Mouse (Mus musculus) stomach, embryonic 14.5 days (tissue): ENCODE results near the gene Kcnd1. TPM values are rescaled to one million over a fixed set of nuclear protein-coding genes. Genes with fewer than 3 reads are reported as not detected.
A peak's percentile ranks its signal among the peaks of the same experiment; 100 is the strongest.

Source experiments
- ATAC-seq: fragments of 200-750 bp; cut with Nextera tagmentation; 2 replicates; pipeline ENCODE4 v1.8.0; 2017; ENCODE audit warnings: low read depth, moderate TSS enrichment; ENCODE audit not compliant: insufficient number of reproducible peaks, insufficient read depth, low FRiP score
- H3K27ac ChIP-seq: fragments of 300-500 bp; sonication (generic); 2 replicates; pipeline ENCODE4 v1.5.1; 2014; ENCODE audit warnings: mild to moderate bottlenecking, low read length, moderate library complexity, mixed read lengths
- H3K27me3 ChIP-seq: fragments of 300-500 bp; sonication (generic); 2 replicates; pipeline ENCODE4 v1.6.1; 2014; ENCODE audit warnings: low read length, control low read depth, mixed read lengths; ENCODE audit not compliant: control insufficient read depth, insufficient read depth
- H3K36me3 ChIP-seq: fragments of 300-500 bp; sonication (generic); 2 replicates; pipeline ENCODE4 v1.6.1; 2014; ENCODE audit warnings: mild to moderate bottlenecking, control low read depth, low read length, moderate library complexity, mixed read lengths; ENCODE audit not compliant: control insufficient read depth, insufficient read depth
- H3K4me1 ChIP-seq: fragments of 300-500 bp; sonication (generic); 2 replicates; pipeline ENCODE4 v1.6.1; 2014; ENCODE audit warnings: low read length, control low read depth, mixed read lengths; ENCODE audit not compliant: control insufficient read depth, insufficient read depth
- H3K4me2 ChIP-seq: fragments of 300-500 bp; sonication (generic); replicated peaks from 2 replicates; pipeline ENCODE4 v1.6.1; 2014; ENCODE audit warnings: low read depth, low read length, control low read depth
- H3K4me3 ChIP-seq: fragments of 300-500 bp; sonication (generic); 2 replicates; pipeline ENCODE4 v1.5.1; 2014; ENCODE audit warnings: low read depth, low read length, control low read depth
- H3K9ac ChIP-seq: fragments of 300-500 bp; sonication (generic); replicated peaks from 2 replicates; pipeline ENCODE4 v1.6.1; 2014; ENCODE audit warnings: low read depth, mild to moderate bottlenecking, control low read depth, low read length, moderate library complexity, mixed read lengths
- H3K9me3 ChIP-seq: fragments of 300-500 bp; sonication (generic); 2 replicates; pipeline ENCODE4 v1.6.1; 2016; ENCODE audit warnings: low read depth, low read length, control low read depth; ENCODE audit not compliant: control insufficient read depth
- WGBS: fragments of 180-500 bp; shearing (Covaris S2); extraction: QIAGEN DNeasy Blood & Tissue Kit; methylation state at CpG from one replicate; pipeline ENCODE4 v1.1.7; 2014; 5-methylcytosine and 5-hydroxymethylcytosine counted together
- polyA plus RNA-seq: library from polyadenylated mRNA; unstranded; fragments of >200 nt; fragmentation: Nextera tagmentation; extraction: Ambion mirVana; gene quantifications from 2 replicates; pipeline ENCODE4 v1.2.1, GENCODE M21; 2014

The Kcnd1 gene
- polyA plus RNA-seq, 1 experiment from 2014 or later, result 2.9 TPM

DNA sequence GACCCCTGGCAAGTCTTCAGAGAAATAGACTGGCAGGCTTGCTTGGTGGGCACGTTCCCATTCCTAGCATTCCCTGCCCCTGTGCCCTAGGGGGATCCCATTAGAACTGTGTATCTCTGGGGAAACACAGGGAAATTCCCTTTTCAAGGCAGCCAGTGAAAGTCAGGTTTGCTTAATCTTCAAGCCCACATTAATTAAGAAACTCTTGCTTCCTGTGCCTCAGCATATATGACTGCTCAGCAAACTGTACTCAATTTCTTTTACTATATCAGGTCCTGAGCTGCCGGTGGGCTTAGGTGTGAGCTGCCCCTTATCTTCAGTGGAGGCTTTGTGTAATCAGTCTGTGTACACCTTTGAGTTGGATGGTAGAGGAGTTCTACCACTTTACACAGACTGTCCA lies 43.7 kb downstream of the Kcnd1 start:
- Histone ChIP-seq H3K27ac (no peak overlapping the region), H3K27me3 (no peaks in the 10 kb centered on the region), H3K9me3 (no peaks in the 10 kb centered on the region), H3K4me1 (no peaks in the 10 kb centered on the region), H3K9ac (no peak overlapping the region), H3K4me2 (no peak overlapping the region), H3K4me3 (no peak overlapping the region), H3K36me3 (peaks cover 6% of the 10 kb centered on the region)
- peak; percentile 37; the same call in 1 of the 2 replicates for ATAC-seq
- 49% methylated on average over 2 of the region's 2 CpGs for WGBS

DNA sequence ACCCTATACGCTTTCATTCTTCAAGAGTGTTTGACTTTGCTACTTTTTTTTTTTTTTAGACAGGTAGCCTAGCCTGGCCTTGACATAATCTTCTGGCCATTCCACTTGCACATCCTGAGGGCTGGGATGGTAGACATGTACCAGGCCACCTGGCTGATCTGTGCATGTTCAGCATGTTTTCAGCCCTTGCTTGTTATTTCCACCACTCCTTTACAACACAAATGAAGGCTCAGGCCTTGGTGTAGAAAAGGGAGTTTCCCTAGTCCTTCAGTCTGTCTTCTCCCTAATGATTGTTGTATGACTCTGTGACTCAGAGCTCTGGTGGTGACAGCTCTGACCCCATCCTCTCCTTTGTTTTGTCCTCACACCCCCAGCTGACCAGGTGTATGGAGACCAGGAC lies 45.1 kb downstream of the Kcnd1 start:
- H3K27ac ChIP-seq, result no peak overlapping the region
- no peaks in the 10 kb centered on the region for H3K27me3 ChIP-seq
- 91% methylated on average over 1 of the region's 1 CpGs for WGBS
- ATAC-seq, result no peak
- no peaks in the 10 kb centered on the region for H3K4me1 ChIP-seq
- no peak overlapping the region for H3K4me3 ChIP-seq
- peaks cover 6% of the 10 kb centered on the region for H3K36me3 ChIP-seq
- H3K9me3 ChIP-seq, result no peaks in the 10 kb centered on the region
- H3K9ac ChIP-seq, result no peak overlapping the region
- no peak overlapping the region for H3K4me2 ChIP-seq

- Histone ChIP-seq H3K27me3 (no peaks in the 10 kb centered on the region), H3K27ac (no peak overlapping the region), H3K9me3 (no peaks in the 10 kb centered on the region), H3K4me2 (no peak overlapping the region), H3K4me3 (no peak overlapping the region), H3K9ac (no peak overlapping the region), H3K36me3 (peaks cover 8% of the 10 kb centered on the region), H3K4me1 (no peaks in the 10 kb centered on the region)
- 52% methylated on average over 2 of the region's 2 CpGs for WGBS
- no peak for ATAC-seq
Observed at GRCm38 (mm10) chrX:7868506-7868905, 46.4 kb downstream of the Kcnd1 start.

- H3K27ac ChIP-seq, result no peak overlapping the region
- H3K4me2 ChIP-seq, result no peak overlapping the region
- no peaks in the 10 kb centered on the region for H3K9me3 ChIP-seq
- 47% methylated on average over 3 of the region's 3 CpGs for WGBS
- no peaks in the 10 kb centered on the region for H3K27me3 ChIP-seq
- ATAC-seq, result no peak
- H3K4me3 ChIP-seq, result no peak overlapping the region
- H3K9ac ChIP-seq, result no peak overlapping the region
- H3K4me1 ChIP-seq, result no peaks in the 10 kb centered on the region
- H3K36me3 ChIP-seq, result peaks cover 10% of the 10 kb centered on the region
Observed at GRCm38 (mm10) chrX:7869826-7870225, 47.7 kb downstream of the Kcnd1 start.

DNA sequence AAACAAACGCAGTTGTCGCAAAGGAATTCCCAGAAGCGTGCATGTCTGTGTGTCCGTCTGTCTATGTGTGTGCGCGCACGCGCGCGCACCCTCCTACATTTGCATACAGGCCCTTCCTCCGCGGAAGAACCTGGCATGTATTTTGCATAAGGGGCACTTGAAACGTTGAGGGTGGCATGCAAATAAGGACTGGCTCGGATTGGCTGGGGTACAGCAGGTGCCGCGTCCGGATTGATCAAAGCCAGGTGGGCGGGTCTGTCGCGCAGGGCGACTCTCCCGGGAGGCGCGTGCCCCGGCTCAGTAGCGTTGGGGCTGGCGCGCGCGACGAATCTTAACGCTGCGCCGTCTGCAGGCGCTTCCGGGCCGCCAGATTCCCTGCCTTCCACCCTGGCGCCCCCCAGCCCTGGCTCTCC lies 55.9 kb downstream of the Kcnd1 start, which contains the start of gene Pim2:
Gene Pim2, plus strand, starts transcription at position 256 of the 413 bp plus-strand sequence.
- Histone ChIP-seq H3K4me1 (no peaks in the 10 kb centered on the region), H3K4me3 (peak within 1 kb of the TSS; percentile 35), H3K4me2 (peak within 1 kb of the TSS; percentile 85), H3K9ac (no peak within 1 kb of the TSS; the same call in 1 of the 2 replicates), H3K27me3 (no peaks in the 10 kb centered on the region), H3K9me3 (no peaks in the 10 kb centered on the region), H3K36me3 (peaks cover 4% of the 10 kb centered on the region; the same call in 1 of the 2 replicates), H3K27ac (no peak within 1 kb of the TSS)
- peak; percentile 93 for ATAC-seq
- 16% methylated on average over 38 of the region's 38 CpGs for WGBS

GRCm38 (mm10) chrX:7878495-7878894 lies 56.4 kb downstream of the Kcnd1 start:
- peak; percentile 16; the same call in 1 of the 2 replicates for ATAC-seq
- Histone ChIP-seq H3K4me1 (no peaks in the 10 kb centered on the region), H3K4me2 (peak overlapping the region; percentile 85), H3K27me3 (no peaks in the 10 kb centered on the region), H3K9me3 (no peaks in the 10 kb centered on the region), H3K4me3 (peak overlapping the region; percentile 35), H3K9ac (no peak overlapping the region; the same call in 1 of the 2 replicates), H3K36me3 (peaks cover 2% of the 10 kb centered on the region; the same call in 1 of the 2 replicates), H3K27ac (no peak overlapping the region)
- WGBS, result 25% methylated on average over 21 of the region's 21 CpGs

DNA sequence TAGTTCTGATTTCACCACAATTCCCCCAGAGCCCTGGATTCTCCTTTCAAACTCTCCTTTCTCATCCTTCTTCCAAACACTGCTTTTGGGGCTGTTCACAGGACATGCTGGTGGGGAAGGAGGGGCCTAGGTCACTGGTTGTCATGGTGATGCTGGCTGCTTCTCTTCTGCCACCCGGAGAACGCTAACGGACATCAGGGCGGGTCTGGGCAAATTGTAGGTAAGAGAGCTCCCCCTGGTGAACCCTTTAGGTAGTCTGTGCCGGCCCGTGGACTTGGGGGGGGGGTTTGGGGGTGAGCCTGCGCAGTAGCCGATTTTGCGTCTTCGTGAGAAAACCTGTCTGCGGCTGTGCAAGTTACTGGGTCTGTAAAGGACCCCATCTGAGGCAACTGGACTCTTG lies 57.7 kb downstream of the Kcnd1 start:
- H3K27me3 ChIP-seq, result no peaks in the 10 kb centered on the region
- no peaks in the 10 kb centered on the region for H3K9me3 ChIP-seq
- no peak overlapping the region for H3K27ac ChIP-seq
- H3K36me3 ChIP-seq, result no peaks in the 10 kb centered on the region
- H3K4me1 ChIP-seq, result no peaks in the 10 kb centered on the region
- no peak; the same call in 1 of the 2 replicates for ATAC-seq
- H3K9ac ChIP-seq, result no peak overlapping the region
- 10% methylated on average over 11 of the region's 11 CpGs for WGBS
- no peak overlapping the region for H3K4me3 ChIP-seq
- peak overlapping the region; percentile 28; the same call in 1 of the 2 replicates for H3K4me2 ChIP-seq

- WGBS, result 22% methylated on average over 49 of the region's 49 CpGs
Observed at GRCm38 (mm10) chrX:7883841-7884567, 61.9 kb downstream of the Kcnd1 start, which contains the start of gene Slc35a2. Gene Slc35a2, plus strand, starts transcription at chrX:7884028.

More at GRCm38 (mm10) chrX:7883841-7884567, 61.9 kb downstream of the Kcnd1 start, which contains the start of gene Slc35a2:
- H3K4me1 ChIP-seq, result no peaks in the 10 kb centered on the region
- no peaks in the 10 kb centered on the region for H3K27me3 ChIP-seq
- ATAC-seq, result peak; percentile 92
- H3K36me3 ChIP-seq, result no peaks in the 10 kb centered on the region
- H3K4me3 ChIP-seq, result peak within 1 kb of the TSS; percentile 46
- no peaks in the 10 kb centered on the region for H3K9me3 ChIP-seq
- H3K27ac ChIP-seq, result peak within 1 kb of the TSS; percentile 67
- H3K4me2 ChIP-seq, result peak within 1 kb of the TSS; percentile 59
- peak within 1 kb of the TSS; percentile 25 for H3K9ac ChIP-seq
